Mouse (Mus musculus) megakaryocyte, embryonic 14.5 days (primary cell): ENCODE results near the gene Lhpp.

Experiments used
- FLI1 ChIP-seq: IDR thresholded peaks from 2 replicates; pipeline ENCODE4 v1.6.1; 2012; ENCODE audit warnings: low read length, inconsistent platforms, mixed read lengths
- GATA1 ChIP-seq: IDR thresholded peaks from 3 replicates; pipeline ENCODE4 v1.6.1; 2012; ENCODE audit warnings: mixed read lengths, low read length, inconsistent platforms, borderline replicate concordance

GRCm38 (mm10) chr7:132682901-132683300 lies 72.5 kb downstream of the Lhpp start:
- TF ChIP-seq GATA1 (no peak), FLI1 (no peak)
